Mouse (Mus musculus): ENCODE measurements around the gene Dnaja3.

DNA sequence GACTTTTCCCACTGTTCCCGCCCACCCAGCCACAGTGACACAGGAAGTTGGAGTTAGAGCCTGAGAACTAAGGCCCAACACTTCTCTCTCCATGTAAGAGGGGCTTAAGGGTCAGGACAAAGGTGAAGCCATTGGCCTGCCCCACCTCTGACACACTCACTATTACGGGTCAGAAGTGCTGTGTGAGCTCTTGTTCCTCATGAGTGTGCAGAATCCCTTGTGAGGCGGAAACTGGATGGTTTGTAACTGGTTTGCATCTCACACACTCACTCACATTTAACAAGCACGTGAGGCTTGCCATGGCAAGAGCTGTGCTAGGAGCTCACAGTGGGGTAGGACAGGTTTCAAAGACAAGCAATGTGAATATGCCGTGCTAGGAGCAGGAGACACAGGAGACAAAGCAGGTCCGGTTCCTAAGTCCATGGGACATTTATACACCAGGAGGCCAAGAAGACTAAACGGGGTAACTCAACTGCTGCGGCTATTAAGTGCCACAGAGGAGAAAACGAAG is 16.8 kb downstream of the Dnaja3 start:
- TF ChIP-seq POLR2A (IDR thresholded peaks at IDR 0.05; ENCODE audit: low read depth, low read length), result no peak
- TF ChIP-seq CTCF (IDR thresholded peaks at IDR 0.05; ENCODE audit: extremely low read depth, insufficient read length, insufficient replicate concordance, low read depth, low read length), result no peak

All from small intestine, adult 2 months (tissue).